Mouse (Mus musculus): ENCODE data around the gene Nt5c2. TPM values are rescaled to one million over a fixed set of nuclear protein-coding genes. Genes with fewer than 3 reads are reported as not detected.

Nt5c2 gene
- 34.8 and 61.8 TPM in 2 replicates for polyA plus RNA-seq (2015; fragmentation: Nextera tagmentation; extraction: Ambion mirVana)

GRCm38 (mm10) chr19:47014447-47015381, at the start of gene Nt5c2, which contains the start of gene Ina:
Gene Nt5c2, minus strand, starts transcription at chr19:47015153.
Gene Ina, plus strand, starts transcription at chr19:47014698.

DNA sequence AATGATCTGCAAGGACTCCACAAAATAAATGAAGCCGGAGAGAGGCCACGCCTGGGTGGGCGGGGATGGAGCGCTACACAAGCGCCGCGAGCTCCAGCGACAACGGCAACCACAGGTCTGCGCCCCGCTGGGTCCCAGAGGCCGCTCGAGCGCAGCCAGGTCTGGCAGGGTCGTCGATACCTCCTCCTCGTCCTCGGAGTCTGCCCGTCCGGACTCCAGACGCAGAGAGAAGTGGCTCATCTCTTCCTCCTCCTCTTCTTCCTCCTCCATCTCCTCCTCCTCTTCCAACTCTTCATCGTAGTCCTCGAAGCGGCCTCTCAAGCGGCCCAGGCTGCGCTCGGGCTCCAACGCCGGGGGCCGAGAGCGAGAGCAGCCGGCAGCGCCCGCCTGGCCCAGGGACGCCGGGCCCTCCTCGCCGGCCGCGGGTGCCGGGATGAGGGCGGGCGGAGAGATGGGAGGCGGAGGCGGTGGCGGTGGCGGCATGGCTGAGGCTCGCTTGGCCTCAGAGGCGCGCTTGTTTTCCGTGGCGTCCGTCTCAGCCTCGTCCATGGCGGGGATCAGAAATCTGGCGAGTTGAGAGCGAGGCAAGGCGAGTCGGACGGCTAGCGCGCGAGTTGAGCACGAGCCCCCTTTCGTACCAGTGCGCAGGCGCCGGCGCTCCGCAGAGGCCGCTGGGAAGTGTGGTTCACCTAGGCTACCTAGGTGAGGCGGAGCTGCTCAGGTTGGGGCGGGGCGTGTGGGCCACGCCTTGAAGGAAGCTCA, 35.5 kb upstream of the Nt5c2 start, which contains the start of gene Pcgf6:
Gene Pcgf6, minus strand, starts transcription at position 636 of the 762 bp plus-strand sequence.

Other genes starting within 250 kb of the Nt5c2 start
- 24.2 and 77.6 TPM in 2 replicates for gene Ina, start 455 bp downstream of the Nt5c2 start, polyA plus RNA-seq (2015; fragmentation: Nextera tagmentation; extraction: Ambion mirVana)
- gene Pcgf6, start 35.8 kb upstream of the Nt5c2 start, polyA plus RNA-seq (2015; fragmentation: Nextera tagmentation; extraction: Ambion mirVana), result 10.7 and 16.2 TPM in 2 replicates
- gene Taf5, start 52.6 kb upstream of the Nt5c2 start, polyA plus RNA-seq (2015; fragmentation: Nextera tagmentation; extraction: Ambion mirVana), result 2.7 and 3.7 TPM in 2 replicates
- gene Usmg5, start 75.5 kb upstream of the Nt5c2 start, polyA plus RNA-seq (2015; fragmentation: Nextera tagmentation; extraction: Ambion mirVana), result 2,800 and 7,070 TPM in 2 replicates
- 3.9 and 4.7 TPM in 2 replicates for gene Pdcd11, start 75.6 kb upstream of the Nt5c2 start, polyA plus RNA-seq (2015; fragmentation: Nextera tagmentation; extraction: Ambion mirVana)
- 5.4 and 5.5 TPM in 2 replicates for gene Calhm2, start 123.1 kb upstream of the Nt5c2 start, polyA plus RNA-seq (2015; fragmentation: Nextera tagmentation; extraction: Ambion mirVana)
- not detected in 2 replicates for gene Calhm1, start 129.1 kb upstream of the Nt5c2 start, polyA plus RNA-seq (2015; fragmentation: Nextera tagmentation; extraction: Ambion mirVana)
- 0.16 TPM in 1 of 2 replicates, not detected in the other for gene Calhm3, start 142.6 kb upstream of the Nt5c2 start, polyA plus RNA-seq (2015; fragmentation: Nextera tagmentation; extraction: Ambion mirVana)
- gene Neurl1a, start 163.7 kb upstream of the Nt5c2 start, polyA plus RNA-seq (2015; fragmentation: Nextera tagmentation; extraction: Ambion mirVana), result 8.7 and 10.7 TPM in 2 replicates

All from adrenal gland, postnatal 0 days (tissue).